Mouse (Mus musculus): ENCODE measurements at regions not wholly inside any gene's neighbourhood (a gene's known extent, or its start where the extent isn't known, plus 50 kb on each side); places are given as distances from the start of the nearest gene placed in this dataset.

DNA sequence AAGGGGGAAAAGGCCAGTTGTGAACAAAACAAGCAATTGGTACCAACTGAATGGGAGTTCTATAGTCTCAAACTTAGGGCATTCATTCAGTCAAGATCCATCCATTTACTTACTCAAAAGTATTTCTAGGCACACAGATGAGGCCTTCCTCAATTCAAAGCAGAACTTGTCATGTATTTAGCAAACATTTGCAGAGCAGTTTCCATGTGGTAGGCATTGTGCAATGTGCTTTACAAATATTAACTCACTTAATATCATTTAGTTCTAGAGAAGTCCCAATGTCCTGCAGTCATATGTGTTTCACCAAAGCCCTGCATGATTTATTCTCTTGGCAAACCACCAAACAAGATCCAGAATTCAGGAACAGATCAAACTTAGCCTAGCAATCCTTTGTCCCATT lies 148.8 kb upstream of the Rps6ka3 start:
- TF ChIP-seq POLR2A (IDR thresholded peaks at IDR 0.05; ENCODE audit: low read depth, low read length) (no peak), CTCF (IDR thresholded peaks at IDR 0.05; ENCODE audit: borderline replicate concordance, insufficient read depth, low read length) (no peak)

All from embryonic fibroblast, embryonic 13.5 days (primary cell).